Mouse (Mus musculus): ENCODE measurements around the gene Ing5. TPM values are rescaled to one million over a fixed set of nuclear protein-coding genes. Genes with fewer than 3 reads are reported as not detected.

Ing5 gene
- total and polyA plus RNA-seq, 3 experiments, result 13.7 to 18.7 (median 16.2) TPM

DNA sequence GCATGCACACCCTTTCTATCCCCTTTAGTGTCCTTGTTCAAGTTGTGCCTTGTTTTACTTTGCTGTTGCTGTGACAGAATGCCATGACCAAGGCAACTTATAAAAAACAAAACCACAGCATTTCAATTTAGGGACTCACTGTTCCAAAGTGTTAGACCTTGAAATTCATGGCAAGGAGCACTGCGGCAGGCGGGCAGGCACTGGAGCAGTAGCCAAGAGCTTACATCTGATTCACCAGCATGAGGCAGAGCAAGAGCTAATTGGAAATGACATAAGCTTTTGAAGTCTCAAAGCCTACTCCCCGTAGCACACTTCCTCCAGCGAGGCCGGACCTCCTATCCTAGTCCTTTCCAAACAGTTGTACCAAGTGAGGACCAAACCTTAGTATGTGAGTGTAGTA lies 27.1 kb upstream of the Ing5 start:
- no peak for DNase-seq (ENCODE audit: extremely low read depth)
- dilution Hi-C loops (cut with MboI; ENCODE audit: extremely low pct_ligation_motif_present, extremely low pct_unique_long_range_greater_than_20kb, low sequenced_read_pairs), result no loop called here
- H3K27ac ChIP-seq (ENCODE audit: insufficient read depth, low read depth), result no peak overlapping the region

DNA sequence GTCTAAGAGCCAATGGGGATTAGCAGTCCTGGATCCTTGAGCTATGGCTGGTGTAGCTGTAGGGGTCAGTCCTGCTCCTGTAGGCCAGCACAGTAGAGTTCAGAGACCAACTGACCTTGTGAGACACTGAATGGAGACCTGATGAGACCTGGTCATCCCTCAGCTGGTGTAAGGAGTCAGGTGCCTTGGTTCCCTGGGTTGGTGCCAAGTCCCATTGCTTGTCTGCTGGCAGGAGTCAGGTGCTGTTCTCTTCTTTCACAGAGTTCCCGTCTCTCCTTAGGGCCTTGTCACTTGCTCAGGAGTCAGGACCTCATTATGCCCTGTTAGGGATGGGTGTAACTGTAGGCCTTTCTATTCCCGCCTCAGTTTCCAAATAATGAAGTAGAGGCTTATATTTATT lies 16.9 kb upstream of the Ing5 start:
- Histone ChIP-seq H3K4me2 (ENCODE audit: insufficient read depth, low read depth, poor library complexity, severe bottlenecking) (no peak overlapping the region), H3K4me1 (ENCODE audit: control insufficient read depth in 1 of 2, insufficient read depth in 2 of 2) (no peaks in the 10 kb centered on the region), H3K9ac (ENCODE audit: insufficient read depth, low read depth) (no peak overlapping the region), H3K9me3 (replicated peaks; ENCODE audit: low read length) (no peaks in the 10 kb centered on the region), H3K4me3 (replicated peaks in 1 of 3; ENCODE audit: low read depth in 2 of 3, low read length in 2 of 3, poor library complexity in 1 of 3) (no peak overlapping the region), H3K27me3 (replicated peaks) (no peaks in the 10 kb centered on the region), H3K79me2 (replicated peaks; ENCODE audit: control insufficient read depth, extremely low read depth, insufficient read depth, poor library complexity, severe bottlenecking) (no peaks in the 10 kb centered on the region), H3K36me3 (replicated peaks in 1 of 2; ENCODE audit: control insufficient read depth in 1 of 2, insufficient read depth in 1 of 2, low read length in 1 of 2) (peaks cover 65 to 87% of the 10 kb centered on the region in 2 experiments), H3K27ac (ENCODE audit: insufficient read depth, low read depth) (no peak overlapping the region)
- DNase-seq (ENCODE audit: extremely low read depth), result no peak
- TF ChIP-seq KAT2A (IDR thresholded peaks at IDR 0.05; ENCODE audit: insufficient replicate concordance, low read length) (no peak), MAFK (IDR thresholded peaks at IDR 0.05; ENCODE audit: insufficient replicate concordance, low read length) (no peak), GABPA (IDR thresholded peaks at IDR 0.05; ENCODE audit: insufficient replicate concordance, low read depth, low read length) (no peak), NRF1 (IDR thresholded peaks at IDR 0.05; ENCODE audit: low read depth, low read length) (no peak), POLR2AphosphoS2 (IDR thresholded peaks at IDR 0.05; ENCODE audit: low read depth, low read length) (no peak), EP300 (IDR thresholded peaks at IDR 0.05; ENCODE audit: low read length) (no peak), JUN (IDR thresholded peaks at IDR 0.05; ENCODE audit: insufficient read depth, low read depth, low read length) (no peak), BHLHE40 (IDR thresholded peaks at IDR 0.05; ENCODE audit: low read depth, low read length) (no peak), MEF2A (IDR thresholded peaks at IDR 0.05; ENCODE audit: borderline replicate concordance, low read depth, low read length) (no peak), RAD21 (IDR thresholded peaks at IDR 0.05; ENCODE audit: low read depth, low read length) (no peak), SMC3 (IDR thresholded peaks at IDR 0.05; ENCODE audit: low read depth, low read length) (no peak), E2F4 (IDR thresholded peaks at IDR 0.05; ENCODE audit: insufficient replicate concordance, low read depth, low read length) (no peak), JUND (conservative IDR thresholded peaks at IDR 0.05; ENCODE audit: low read depth, low read length) (no peak), MXI1 (IDR thresholded peaks at IDR 0.05; ENCODE audit: low read depth, low read length) (no peak), SIN3A (IDR thresholded peaks at IDR 0.05; ENCODE audit: low read length) (no peak), HCFC1 (IDR thresholded peaks at IDR 0.05; ENCODE audit: low read depth, low read length) (no peak), CHD1 (IDR thresholded peaks at IDR 0.05; ENCODE audit: low read depth, low read length) (no peak)
- in situ Hi-C loops (cut with MboI; ENCODE audit: low pct_ligation_motif_present, low pct_unique_long_range_greater_than_20kb, low sequenced_read_pairs) (no loop called here), dilution Hi-C loops (cut with MboI; ENCODE audit: extremely low pct_ligation_motif_present, extremely low pct_unique_long_range_greater_than_20kb, low sequenced_read_pairs) (no loop called here)

More for the DNA sequence above, 27.1 kb upstream of the Ing5 start:
- Histone ChIP-seq H3K9ac (ENCODE audit: insufficient read depth, low read depth) (no peak overlapping the region), H3K4me1 (ENCODE audit: control insufficient read depth in 1 of 2, insufficient read depth in 2 of 2) (no peaks in the 10 kb centered on the region), H3K4me2 (ENCODE audit: insufficient read depth, low read depth, poor library complexity, severe bottlenecking) (no peak overlapping the region), H3K36me3 (replicated peaks in 1 of 2; ENCODE audit: control insufficient read depth in 1 of 2, insufficient read depth in 1 of 2, low read length in 1 of 2) (peaks cover 55 to 85% of the 10 kb centered on the region in 2 experiments), H3K4me3 (replicated peaks in 1 of 3; ENCODE audit: low read depth in 2 of 3, low read length in 2 of 3, poor library complexity in 1 of 3) (no peak overlapping the region), H3K79me2 (replicated peaks; ENCODE audit: control insufficient read depth, extremely low read depth, insufficient read depth, poor library complexity, severe bottlenecking) (no peaks in the 10 kb centered on the region), H3K27me3 (replicated peaks) (no peaks in the 10 kb centered on the region), H3K9me3 (replicated peaks; ENCODE audit: low read length) (no peaks in the 10 kb centered on the region)
- in situ Hi-C loops (cut with MboI; ENCODE audit: low pct_ligation_motif_present, low pct_unique_long_range_greater_than_20kb, low sequenced_read_pairs), result no loop called here
- TF ChIP-seq KAT2A (IDR thresholded peaks at IDR 0.05; ENCODE audit: insufficient replicate concordance, low read length), result no peak
- no peak for TF ChIP-seq E2F4 (IDR thresholded peaks at IDR 0.05; ENCODE audit: insufficient replicate concordance, low read depth, low read length)
- no peak for TF ChIP-seq MYC (IDR thresholded peaks at IDR 0.05; ENCODE audit: low read depth, low read length)
- no peak for TF ChIP-seq TCF12 (IDR thresholded peaks at IDR 0.05; ENCODE audit: low read depth, low read length)

Measured in CH12.LX (cell line).